Mouse (Mus musculus) kidney, adult 2 months (tissue): ENCODE results near the gene Arrb2.

Experiments used
- CTCF ChIP-seq: fragments of 200-500 bp; conservative IDR thresholded peaks from 2 replicates; pipeline ENCODE4 v1.5.1; 2011; ENCODE audit warnings: low read depth, mild to moderate bottlenecking, control low read depth, low read length, moderate library complexity, mixed read lengths; ENCODE audit not compliant: insufficient read depth, insufficient read length
- POLR2A ChIP-seq: fragments of 200-500 bp; IDR thresholded peaks from one replicate; pipeline ENCODE4 v1.6.1; 2011; ENCODE audit warnings: low read depth, low read length, control low read depth

GRCm38 (mm10) chr11:70444667-70445066 is 12.2 kb downstream of the Arrb2 start:
- TF ChIP-seq POLR2A (no peak), CTCF (no peak)
